18 mouse cellular contexts compared by ENCODE assay signal in genomic region chrX:98409090-98409489, GRCm38 (mm10).
"Had no signal": no experiment of that assay in that cellular context is flagged by ENCODE, and none has a peak within 500 bp of the region (broad histone marks: within the 10 kb centered on the region; RNA-seq: fewer than 3 reads in every experiment).

No protein-coding gene starts in this region.

- H3K36me3 ChIP-seq: midbrain, embryonic 10.5 days; midbrain, embryonic 12.5 days; neural tube, embryonic 13.5 days; neural tube, embryonic 15.5 days had no signal

- H3K27ac ChIP-seq: midbrain, embryonic 10.5 days; midbrain, embryonic 12.5 days; neural tube, embryonic 13.5 days; neural tube, embryonic 15.5 days had no signal

- H3K9ac ChIP-seq: lung, embryonic 14.5 days; midbrain, embryonic 12.5 days; neural tube, embryonic 13.5 days; neural tube, embryonic 15.5 days had no signal

- ATAC-seq: midbrain, embryonic 16.5 days had no signal

- H3K9me3 ChIP-seq: midbrain, embryonic 10.5 days; midbrain, embryonic 12.5 days; neural tube, embryonic 13.5 days; neural tube, embryonic 15.5 days had no signal

- DNase-seq: lung, adult 18-20 months; lung, embryonic 14.5 days; lung, postnatal 10 days; lung, postnatal 4 days; midbrain, embryonic 14.5 days; right cerebral cortex, adult 18-20 months; right cerebral cortex, postnatal 25 days; right cerebral cortex, postnatal 4 days; spleen, adult 18-20 months; thymus, adult 18-20 months; thymus, postnatal 14 days; thymus, postnatal 36 days had no signal

- H3K27me3 ChIP-seq: midbrain, embryonic 12.5 days; neural tube, embryonic 13.5 days; neural tube, embryonic 15.5 days had no signal

- H3K4me3 ChIP-seq: midbrain, embryonic 10.5 days; midbrain, embryonic 12.5 days; myocyte; neural tube, embryonic 13.5 days; neural tube, embryonic 15.5 days had no signal

- H3K4me2 ChIP-seq: lung, embryonic 14.5 days; midbrain, embryonic 12.5 days; neural tube, embryonic 13.5 days; neural tube, embryonic 15.5 days had no signal

- H3K4me1 ChIP-seq: midbrain, embryonic 10.5 days; midbrain, embryonic 12.5 days; neural tube, embryonic 13.5 days; neural tube, embryonic 15.5 days had no signal
